Comparison of ENCODE assay signal across 18 mouse cellular contexts in the genomic region with DNA sequence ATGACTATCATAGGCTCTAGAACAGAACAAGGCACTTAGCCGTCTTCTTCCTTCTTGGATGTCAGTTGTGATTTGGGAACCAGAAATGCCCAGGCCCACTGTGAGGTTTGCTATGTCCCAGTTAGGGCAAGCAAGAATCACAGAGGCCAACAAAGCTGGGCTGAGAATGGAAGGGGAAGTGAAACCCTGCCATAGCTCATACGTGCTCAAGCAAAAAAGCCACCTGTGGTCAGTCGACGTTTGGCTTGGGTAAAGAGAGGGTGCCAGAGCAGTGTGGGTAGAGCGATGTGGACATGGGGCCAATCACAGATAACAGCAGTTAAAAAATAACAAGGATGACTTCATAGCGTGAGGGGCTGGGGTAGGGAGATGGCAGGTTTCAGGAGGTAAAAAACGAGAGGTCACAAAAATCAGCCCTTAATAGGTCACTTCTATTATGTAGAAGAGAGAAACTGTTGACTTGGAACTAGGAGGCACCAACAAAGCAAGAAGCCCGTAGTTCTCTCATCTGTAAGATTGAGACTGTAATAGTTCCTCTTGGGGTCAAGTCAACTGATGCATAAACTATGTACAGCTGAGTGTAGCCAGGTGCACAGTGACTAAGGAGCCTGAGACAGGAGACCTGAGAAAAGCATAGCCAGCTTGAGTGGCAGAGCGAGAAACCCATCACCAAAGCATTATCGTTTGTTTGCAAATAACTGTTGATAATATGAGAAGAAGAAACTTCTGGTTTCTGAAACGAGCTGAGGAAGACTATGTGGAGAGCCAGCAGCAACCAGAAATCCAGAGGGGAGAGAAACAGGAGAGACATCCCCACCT. TPM values are rescaled to one million over a fixed set of nuclear protein-coding genes. Genes with fewer than 3 reads are reported as not detected.
A peak's percentile ranks its signal among the peaks of the same experiment; 100 is the strongest.
DNase-seq lines count a peak whose midpoint lies in the region; ATAC-seq and TF ChIP-seq lines count a peak whose summit lies in the region.
"Had no signal": no experiment of that assay in that cellular context is flagged by ENCODE, and none has a peak within 500 bp of the region (broad histone marks: within the 10 kb centered on the region; RNA-seq: fewer than 3 reads in every experiment).

No protein-coding gene starts in this region.

- no peak overlapping the region for H3K4me3 ChIP-seq in bone marrow, adult 2 months (replicated peaks; ENCODE audit: control insufficient read depth, low read depth, low read length)
- H3K4me3 ChIP-seq: embryonic facial prominence, embryonic 10.5 days; forebrain, embryonic 13.5 days; intestine, embryonic 15.5 days; megakaryocyte, embryonic 14.5 days; neural tube, embryonic 12.5 days had no signal

- TF ChIP-seq POLR2A in bone marrow, adult 2 months (IDR thresholded peaks at IDR 0.05; ENCODE audit: borderline replicate concordance, control insufficient read depth, low read depth, low read length) = no peak

- 20% methylated on average over 11 of the region's 11 CpGs for WGBS in bone marrow, adult 2 months

- ATAC-seq in megakaryocyte, adult 5-6 weeks (ENCODE audit: poor library complexity, severe bottlenecking) = peak; percentile 96
- ATAC-seq: forebrain, embryonic 13.5 days; intestine, embryonic 15.5 days; midbrain, embryonic 16.5 days had no signal

- no peaks in the 10 kb centered on the region for H3K4me1 ChIP-seq in bone marrow, adult 2 months (ENCODE audit: control insufficient read depth, insufficient read depth, low read length)
- H3K4me1 ChIP-seq: embryonic facial prominence, embryonic 10.5 days; intestine, embryonic 15.5 days; neural tube, embryonic 12.5 days had no signal

- H3K27ac ChIP-seq in bone marrow, adult 2 months (ENCODE audit: control insufficient read depth, insufficient read depth, low read depth, low read length, poor library complexity) = peak overlapping the region; percentile 40; the same call in 1 of the 2 replicates
- H3K27ac ChIP-seq: embryonic facial prominence, embryonic 10.5 days; forebrain, embryonic 13.5 days; hindbrain, embryonic 14.5 days; intestine, embryonic 15.5 days; kidney, postnatal 0 days; neural tube, embryonic 12.5 days had no signal

- DNase-seq in lung, postnatal 36 days = peak; percentile 46
- no peak for DNase-seq in lung, postnatal 14 days
- DNase-seq in testis, postnatal 10 days (ENCODE audit: low spot score) = peak; percentile 28
- no peak for DNase-seq in adrenal gland, postnatal 4 days (ENCODE audit: low spot score in 2 of 2)
- no peak for DNase-seq in left cerebral cortex, adult 11 months (ENCODE audit: low spot score)
- DNase-seq: cerebellum, adult 11-12 months; cerebellum, postnatal 25 days; right cerebral cortex, postnatal 14 days had no signal

- TF ChIP-seq CTCF in bone marrow, adult 2 months (IDR thresholded peaks at IDR 0.05; ENCODE audit: control insufficient read depth, insufficient read depth, low read length) = no peak

RNA-seq across cellular contexts. Expression of gene Top1, which starts 18.3 kb away (rescaled TPM):
- polyA plus RNA-seq in bone marrow, adult 2 months (2011; ENCODE audit: insufficient read depth, insufficient read length, low replicate concordance, missing spikeins) = 53.1 and 54.4 TPM in 2 replicates
- 70.9 and 75.9 TPM in 2 replicates for total RNA-seq in megakaryocyte, adult 5-6 weeks (2015)
- total RNA-seq in megakaryocyte, adult 5-6 weeks (2017) = 99.2 and 125 TPM in 2 replicates
- 10 to 100 TPM; 81.3 to 88.4 TPM for total RNA-seq in adrenal gland, postnatal 4 days (2021)

Comparison
In these comparisons a context has a peak if more than half of its experiments do, and no peak if none do; other contexts are left out.
1. DNase-seq: peak in lung, postnatal 36 days (single experiment) and testis, postnatal 10 days (single experiment); none in lung, postnatal 14 days (single experiment), adrenal gland, postnatal 4 days (0 of 2) and left cerebral cortex, adult 11 months (single experiment).